Mouse (Mus musculus) liver, embryonic 14.5 days (tissue): ENCODE measurements around the gene Dact2. TPM values are rescaled to one million over a fixed set of nuclear protein-coding genes. Genes with fewer than 3 reads are reported as not detected.

ENCODE experiments used
- ATAC-seq: fragments of 200-750 bp; cut with Nextera tagmentation; 2 replicates; pipeline ENCODE4 v1.8.0; 2017; ENCODE audit warnings: moderate number of reproducible peaks, mild to moderate bottlenecking, moderate library complexity; ENCODE audit not compliant: insufficient read depth
- DNase-seq, 3 experiments: peaks; one replicate each; pipeline ENCODE4 v3.0.0-alpha.2; 2012 to 2013; ENCODE audit warnings: low read depth in 3 of 3, low spot score in 3 of 3
- H3K27ac ChIP-seq: fragments of 300-500 bp; sonication (generic); 2 replicates; pipeline ENCODE4 v1.5.1; 2014; ENCODE audit warnings: moderate library complexity, mild to moderate bottlenecking, control low read depth, inconsistent platforms
- H3K27me3 ChIP-seq: fragments of 300-500 bp; sonication (generic); 2 replicates; pipeline ENCODE4 v1.6.1; 2014; ENCODE audit warnings: mild to moderate bottlenecking, low read length, moderate library complexity; ENCODE audit not compliant: control insufficient read depth, insufficient read depth
- H3K36me3 ChIP-seq: fragments of 300-500 bp; sonication (generic); replicated peaks from 2 replicates; pipeline ENCODE4 v1.6.1; 2014; ENCODE audit warnings: low read depth; ENCODE audit not compliant: control insufficient read depth, insufficient read depth
- H3K4me1 ChIP-seq, 2 experiments: fragments of 200-500 bp in 1 of 2; fragments of 300-500 bp in 1 of 2; sonication (generic) in 1 of 2; replicated peaks; 2 replicates each; pipeline ENCODE4 v1.6.1; 2012 to 2014; ENCODE audit warnings: antibody characterized with exemption in 1 of 2, inconsistent platforms in 1 of 2, low read length in 1 of 2; ENCODE audit not compliant: control insufficient read depth in 2 of 2, insufficient read depth in 2 of 2
- H3K4me2 ChIP-seq: fragments of 300-500 bp; sonication (generic); 2 replicates; pipeline ENCODE4 v1.6.1; 2014; ENCODE audit warnings: low read depth, mild to moderate bottlenecking, control low read depth, moderate library complexity
- H3K4me3 ChIP-seq, 2 experiments: fragments of 200-500 bp in 1 of 2; fragments of 300-500 bp in 1 of 2; sonication (generic) in 1 of 2; 2 replicates each; pipeline ENCODE4 v1.5.1; 2012 to 2014; ENCODE audit warnings: low read depth in 2 of 2, low read length in 2 of 2, mild to moderate bottlenecking in 2 of 2, control low read depth in 1 of 2, inconsistent platforms in 1 of 2, moderate library complexity in 1 of 2; ENCODE audit not compliant: insufficient read depth in 1 of 2
- H3K9ac ChIP-seq: fragments of 300-500 bp; sonication (generic); replicated peaks from 2 replicates; pipeline ENCODE4 v1.6.1; 2014; ENCODE audit warnings: mild to moderate bottlenecking, control low read depth, moderate library complexity
- H3K9me3 ChIP-seq: fragments of 300-500 bp; sonication (generic); 2 replicates; pipeline ENCODE4 v1.6.1; 2016; ENCODE audit warnings: low read length, mixed read lengths; ENCODE audit not compliant: control insufficient read depth
- CTCF ChIP-seq: IDR thresholded peaks from 2 replicates; pipeline ENCODE4 v1.5.1; 2016; ENCODE audit warnings: antibody characterized with exemption, low read depth, control low read depth
- EP300 ChIP-seq: IDR thresholded peaks from 2 replicates; pipeline ENCODE4 v1.6.1; 2016; ENCODE audit warnings: antibody characterized with exemption, low read depth
- WGBS: fragments of 180-500 bp; shearing (Covaris S2); extraction: QIAGEN DNeasy Blood & Tissue Kit; methylation state at CpG from one replicate; pipeline ENCODE4 v1.1.7; 2014; ENCODE audit not compliant: insufficient replicate concordance; 5-methylcytosine and 5-hydroxymethylcytosine counted together
- polyA plus RNA-seq, 2 experiments: library from polyadenylated mRNA; depleted of rRNA in 1 of 2; stranded (reverse) in 1 of 2; unstranded in 1 of 2; fragments of >200 nt; fragmentation: Nextera tagmentation in 1 of 2; extraction: Ambion mirVana in 1 of 2; gene quantifications; 2 replicates each; pipeline versions ENCODE4 v1.2.1 to v1.2.3; 2012 to 2014

Gene Dact2
- polyA plus RNA-seq, 2 experiments = 0.84 to 0.90 TPM

DNA sequence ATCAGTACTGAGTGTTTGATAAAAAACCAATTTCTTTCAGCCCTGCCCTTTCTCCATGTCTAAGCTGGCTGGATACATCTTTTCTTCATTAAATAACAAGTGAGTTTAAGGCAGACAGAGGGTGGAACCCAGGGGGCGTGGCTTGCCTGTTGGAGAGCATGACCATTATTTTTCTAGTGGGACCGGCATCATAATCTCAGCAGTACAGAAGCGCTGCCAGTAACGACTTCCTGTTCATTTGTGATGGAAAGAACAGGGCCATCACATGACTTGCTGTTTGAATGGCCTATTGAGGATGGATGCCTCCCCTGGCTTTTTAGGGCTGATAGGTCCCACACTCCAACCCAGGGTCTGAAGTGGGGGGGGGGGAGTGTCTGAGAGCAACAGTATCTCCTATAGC is 4.5 kb downstream of the Dact2 start:
- Histone ChIP-seq H3K36me3 (no peaks in the 10 kb centered on the region), H3K4me1 (peaks cover 0 to 2% of the 10 kb centered on the region in 2 experiments; a peak in 1 of 4 replicates), H3K4me3 (no peak overlapping the region), H3K9ac (no peak overlapping the region), H3K9me3 (no peaks in the 10 kb centered on the region), H3K27me3 (peaks cover 26% of the 10 kb centered on the region), H3K4me2 (no peak overlapping the region), H3K27ac (no peak overlapping the region)
- no peak for TF ChIP-seq CTCF
- no peak for TF ChIP-seq EP300
- WGBS = 29% methylated on average over 4 of the region's 4 CpGs
- DNase-seq (no peak), ATAC-seq (no peak)

DNA sequence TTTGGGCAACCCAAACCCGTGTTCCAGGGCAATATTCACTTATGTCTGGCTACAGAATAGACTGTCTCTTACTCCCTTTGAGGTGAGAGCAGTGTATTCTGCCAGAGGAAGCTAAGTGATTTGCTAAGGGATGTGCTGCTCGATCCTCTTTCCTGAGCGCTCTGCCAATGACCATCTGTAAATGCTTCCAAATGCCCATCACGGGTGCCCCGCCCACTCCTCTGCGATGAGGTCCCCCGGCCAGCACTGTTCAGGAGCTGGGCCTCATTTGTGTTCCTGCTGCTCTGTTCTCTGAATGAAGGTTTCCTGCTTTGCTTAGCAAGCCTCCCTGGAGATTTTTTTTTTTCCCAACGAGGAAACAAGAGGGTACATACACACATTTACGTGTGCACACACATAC is 11.2 kb downstream of the Dact2 start:
- DNase-seq (no peak), ATAC-seq (no peak)
- Histone ChIP-seq H3K9me3 (no peaks in the 10 kb centered on the region), H3K27me3 (no peaks in the 10 kb centered on the region), H3K27ac (no peak overlapping the region), H3K9ac (no peak overlapping the region), H3K36me3 (no peaks in the 10 kb centered on the region), H3K4me1 (no peaks in the 10 kb centered on the region; a peak in 1 of 4 replicates), H3K4me3 (no peak overlapping the region), H3K4me2 (no peak overlapping the region)
- 52% methylated on average over 9 of the region's 9 CpGs for WGBS
- TF ChIP-seq EP300 = no peak
- no peak for TF ChIP-seq CTCF

DNA sequence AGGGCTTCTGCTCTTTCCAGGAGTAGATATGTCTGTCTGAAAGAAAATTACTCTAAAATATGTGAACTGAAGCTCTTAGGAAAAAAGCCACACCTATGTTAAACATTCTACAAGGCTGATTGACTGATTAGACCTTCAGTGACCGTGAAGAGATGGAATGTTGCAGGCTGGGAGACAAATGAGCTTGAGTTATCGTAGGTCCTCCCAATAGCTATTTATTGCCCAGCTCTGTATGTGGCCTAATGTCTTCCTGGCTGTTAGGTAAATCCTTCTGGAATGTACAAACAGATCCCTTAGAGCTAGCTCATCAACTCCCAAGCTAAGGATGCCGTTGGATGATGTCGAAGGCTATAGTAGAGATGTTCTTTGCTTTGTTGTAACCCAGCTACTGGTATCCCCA is 11.7 kb downstream of the Dact2 start:
- DNase-seq (no peak), ATAC-seq (no peak)
- H3K4me1 ChIP-seq = no peaks in the 10 kb centered on the region; a peak in 1 of 4 replicates
- no peak overlapping the region for H3K4me3 ChIP-seq
- no peak overlapping the region for H3K4me2 ChIP-seq
- H3K27me3 ChIP-seq = no peaks in the 10 kb centered on the region
- TF ChIP-seq EP300 (no peak), CTCF (no peak)
- no peak overlapping the region for H3K9ac ChIP-seq
- no peaks in the 10 kb centered on the region for H3K36me3 ChIP-seq
- 59% methylated on average over 4 of the region's 4 CpGs for WGBS
- no peaks in the 10 kb centered on the region for H3K9me3 ChIP-seq
- no peak overlapping the region for H3K27ac ChIP-seq

DNA sequence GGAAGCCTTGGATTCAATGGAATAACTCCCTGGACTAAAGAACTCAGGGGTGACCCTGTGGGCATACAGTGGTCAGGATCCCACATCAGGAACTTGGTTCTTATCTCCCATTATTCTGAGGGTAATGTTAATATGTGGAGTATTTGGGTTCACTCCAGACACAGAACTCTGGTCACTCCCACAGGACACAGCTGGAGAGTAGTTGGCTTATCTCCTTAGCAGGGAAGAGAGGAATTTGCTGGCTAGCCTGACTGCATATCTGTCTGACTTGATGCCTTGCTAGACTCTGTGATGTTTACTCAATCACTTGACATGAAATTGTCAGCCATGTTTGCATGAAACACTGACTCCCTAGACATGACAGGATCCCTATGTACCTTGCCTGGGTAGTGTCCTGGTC is 15.6 kb downstream of the Dact2 start:
- ATAC-seq (no peak), DNase-seq (no peak)
- H3K27me3 ChIP-seq = no peaks in the 10 kb centered on the region
- TF ChIP-seq EP300 = no peak
- TF ChIP-seq CTCF = no peak
- H3K36me3 ChIP-seq = no peaks in the 10 kb centered on the region
- H3K9me3 ChIP-seq = no peaks in the 10 kb centered on the region
- no peak overlapping the region for H3K4me2 ChIP-seq
- H3K27ac ChIP-seq = no peak overlapping the region
- no peaks in the 10 kb centered on the region; a peak in 1 of 4 replicates for H3K4me1 ChIP-seq
- H3K9ac ChIP-seq = no peak overlapping the region
- H3K4me3 ChIP-seq = no peak overlapping the region

DNA sequence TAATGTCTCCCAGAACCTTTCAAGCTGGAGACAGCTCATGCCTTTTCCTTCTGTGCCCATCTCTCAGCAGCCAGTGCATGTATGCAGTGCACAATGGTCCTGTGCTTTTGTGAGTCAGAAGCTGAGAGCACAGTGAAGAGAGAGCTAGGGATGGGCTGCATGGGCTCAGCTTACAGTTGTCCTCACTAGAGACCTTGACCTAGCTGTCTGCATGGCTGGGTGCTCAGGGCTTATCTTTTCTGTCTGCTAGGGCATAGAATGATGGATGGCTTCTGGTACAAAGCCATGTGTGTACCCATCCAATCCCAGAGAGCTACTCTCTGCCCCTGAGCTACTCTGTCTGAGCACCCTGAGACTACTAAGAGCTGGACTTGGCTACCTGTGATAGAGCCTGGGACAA is 17.0 kb downstream of the Dact2 start:
- Histone ChIP-seq H3K4me3 (no peak overlapping the region), H3K27ac (no peak overlapping the region), H3K36me3 (no peaks in the 10 kb centered on the region), H3K9me3 (no peaks in the 10 kb centered on the region), H3K9ac (no peak overlapping the region), H3K4me1 (no peaks in the 10 kb centered on the region; a peak in 1 of 4 replicates), H3K4me2 (no peak overlapping the region), H3K27me3 (no peaks in the 10 kb centered on the region)
- DNase-seq = no peak
- ATAC-seq = no peak
- TF ChIP-seq EP300 = no peak
- no peak for TF ChIP-seq CTCF
